Mouse (Mus musculus) stomach, embryonic 14.5 days (tissue): ENCODE results near the gene Ash1l. TPM values are rescaled to one million over a fixed set of nuclear protein-coding genes. Genes with fewer than 3 reads are reported as not detected.
"Not testable (repeated sequence)": the region's sequence is repeated elsewhere in the genome, so short reads cannot be mapped to it uniquely, and the experiment has no call there.

Source experiments
- ATAC-seq: fragments of 200-750 bp; cut with Nextera tagmentation; 2 replicates; pipeline ENCODE4 v1.8.0; 2017; ENCODE audit warnings: low read depth, moderate TSS enrichment; ENCODE audit not compliant: insufficient number of reproducible peaks, insufficient read depth, low FRiP score
- H3K27ac ChIP-seq: fragments of 300-500 bp; sonication (generic); 2 replicates; pipeline ENCODE4 v1.5.1; 2014; ENCODE audit warnings: mild to moderate bottlenecking, low read length, moderate library complexity, mixed read lengths
- H3K27me3 ChIP-seq: fragments of 300-500 bp; sonication (generic); 2 replicates; pipeline ENCODE4 v1.6.1; 2014; ENCODE audit warnings: low read length, control low read depth, mixed read lengths; ENCODE audit not compliant: control insufficient read depth, insufficient read depth
- H3K36me3 ChIP-seq: fragments of 300-500 bp; sonication (generic); 2 replicates; pipeline ENCODE4 v1.6.1; 2014; ENCODE audit warnings: mild to moderate bottlenecking, control low read depth, low read length, moderate library complexity, mixed read lengths; ENCODE audit not compliant: control insufficient read depth, insufficient read depth
- H3K4me1 ChIP-seq: fragments of 300-500 bp; sonication (generic); 2 replicates; pipeline ENCODE4 v1.6.1; 2014; ENCODE audit warnings: low read length, control low read depth, mixed read lengths; ENCODE audit not compliant: control insufficient read depth, insufficient read depth
- H3K4me2 ChIP-seq: fragments of 300-500 bp; sonication (generic); replicated peaks from 2 replicates; pipeline ENCODE4 v1.6.1; 2014; ENCODE audit warnings: low read depth, low read length, control low read depth
- H3K4me3 ChIP-seq: fragments of 300-500 bp; sonication (generic); 2 replicates; pipeline ENCODE4 v1.5.1; 2014; ENCODE audit warnings: low read depth, low read length, control low read depth
- H3K9ac ChIP-seq: fragments of 300-500 bp; sonication (generic); replicated peaks from 2 replicates; pipeline ENCODE4 v1.6.1; 2014; ENCODE audit warnings: low read depth, mild to moderate bottlenecking, control low read depth, low read length, moderate library complexity, mixed read lengths
- H3K9me3 ChIP-seq: fragments of 300-500 bp; sonication (generic); 2 replicates; pipeline ENCODE4 v1.6.1; 2016; ENCODE audit warnings: low read depth, low read length, control low read depth; ENCODE audit not compliant: control insufficient read depth
- WGBS: fragments of 180-500 bp; shearing (Covaris S2); extraction: QIAGEN DNeasy Blood & Tissue Kit; methylation state at CpG from one replicate; pipeline ENCODE4 v1.1.7; 2014; 5-methylcytosine and 5-hydroxymethylcytosine counted together
- polyA plus RNA-seq: library from polyadenylated mRNA; unstranded; fragments of >200 nt; fragmentation: Nextera tagmentation; extraction: Ambion mirVana; gene quantifications from 2 replicates; pipeline ENCODE4 v1.2.1, GENCODE M21; 2014

Gene Ash1l
- polyA plus RNA-seq, 1 experiment from 2014 or later = 31.4 TPM

DNA sequence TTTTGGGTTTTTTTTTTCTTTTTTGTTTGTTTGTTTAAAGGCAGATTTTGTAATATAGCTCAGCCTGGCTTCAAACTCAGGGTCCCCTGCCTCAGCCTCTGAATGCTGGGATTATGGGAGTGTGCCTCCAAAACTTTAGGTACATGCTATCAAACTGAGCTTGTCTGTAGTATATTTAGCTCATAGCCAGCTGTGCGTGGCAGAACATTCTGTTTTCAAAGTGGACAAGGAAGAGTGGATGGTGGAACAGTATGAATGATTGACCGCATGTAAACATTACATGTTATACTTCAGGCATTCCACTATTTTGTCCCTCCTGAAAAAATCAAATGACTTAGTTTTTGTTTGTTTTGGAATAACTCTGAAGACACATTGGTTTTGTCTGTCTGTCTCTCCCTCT is 42.4 kb downstream of the Ash1l start:
- Histone ChIP-seq H3K27me3 (no peaks in the 10 kb centered on the region), H3K27ac (no peak overlapping the region), H3K36me3 (peaks cover 4% of the 10 kb centered on the region; the same call in 1 of the 2 replicates), H3K4me2 (no peak overlapping the region), H3K4me1 (no peaks in the 10 kb centered on the region), H3K9ac (no peak overlapping the region), H3K9me3 (no peaks in the 10 kb centered on the region), H3K4me3 (no peak overlapping the region)
- no peak for ATAC-seq
- 78% methylated on average over 2 of the region's 2 CpGs for WGBS

DNA sequence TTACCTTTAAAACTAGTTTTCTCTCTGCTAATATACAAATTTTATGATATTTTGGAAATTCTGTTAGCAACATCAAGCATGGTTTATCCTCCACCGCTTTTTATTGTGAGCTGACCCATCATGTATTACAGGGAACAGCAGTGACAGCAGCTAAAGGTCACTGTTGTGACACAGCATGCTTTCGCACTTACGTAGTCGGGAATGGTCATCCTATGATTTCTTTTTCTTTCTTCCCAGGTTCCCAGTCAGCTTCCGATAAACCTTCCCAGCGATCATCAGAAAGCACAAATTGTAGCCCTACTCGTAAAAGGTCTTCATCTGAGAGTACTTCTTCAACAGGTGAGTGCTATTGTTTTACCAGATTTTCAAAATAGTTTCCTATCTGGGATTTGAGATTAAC is 51.1 kb downstream of the Ash1l start:
- Histone ChIP-seq H3K4me3 (no peak overlapping the region), H3K4me1 (no peaks in the 10 kb centered on the region), H3K9ac (no peak overlapping the region), H3K27ac (no peak overlapping the region), H3K27me3 (no peaks in the 10 kb centered on the region), H3K4me2 (no peak overlapping the region), H3K9me3 (no peaks in the 10 kb centered on the region), H3K36me3 (peaks cover 40% of the 10 kb centered on the region)
- 91% methylated on average over 7 of the region's 7 CpGs for WGBS
- no peak for ATAC-seq

DNA sequence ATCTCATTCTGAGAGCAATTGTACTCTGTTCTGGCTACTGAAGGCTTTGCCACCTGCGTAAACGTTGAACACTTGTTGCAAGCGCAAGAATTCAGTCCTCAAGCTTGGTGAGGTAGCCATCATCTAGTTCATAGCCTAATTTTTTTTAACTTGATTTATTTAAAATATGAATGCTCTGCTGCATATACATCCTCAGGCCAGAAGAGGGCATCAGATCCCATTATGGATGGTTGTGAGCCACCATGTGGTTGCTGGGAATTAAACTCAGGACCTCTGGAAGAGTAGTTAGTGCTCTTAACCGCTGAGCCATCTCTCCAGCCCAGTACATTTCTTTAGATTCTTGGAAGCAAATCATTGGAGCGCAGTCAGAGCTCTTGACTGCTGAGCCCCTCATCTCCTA is 80.5 kb downstream of the Ash1l start:
- not testable (repeated sequence) for H3K9me3 ChIP-seq, H3K27me3 ChIP-seq, ATAC-seq, H3K9ac ChIP-seq, H3K4me3 ChIP-seq, H3K4me1 ChIP-seq, H3K4me2 ChIP-seq, H3K27ac ChIP-seq
- WGBS = 93% methylated on average over 5 of the region's 5 CpGs
- H3K36me3 ChIP-seq = peaks cover 54% of the 10 kb centered on the region

DNA sequence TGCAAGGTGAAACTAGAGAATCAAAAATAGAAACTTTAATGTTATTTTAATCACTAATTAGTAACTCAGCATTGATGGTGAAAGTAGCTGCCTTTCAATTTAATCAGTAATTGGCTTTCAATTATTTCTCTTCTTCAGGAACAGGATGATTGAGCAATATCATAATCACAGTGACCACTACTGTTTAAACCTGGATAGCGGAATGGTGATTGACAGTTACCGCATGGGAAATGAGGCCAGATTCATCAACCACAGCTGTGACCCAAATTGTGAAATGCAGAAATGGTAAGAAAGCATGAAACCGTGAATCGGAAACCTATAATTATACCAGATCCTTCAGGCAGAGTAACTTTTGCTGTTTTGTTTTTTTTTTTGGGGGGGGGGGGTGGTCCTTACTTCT is 92.9 kb downstream of the Ash1l start:
- H3K4me1 ChIP-seq = no peaks in the 10 kb centered on the region
- H3K27me3 ChIP-seq = no peaks in the 10 kb centered on the region
- 97% methylated on average over 4 of the region's 4 CpGs for WGBS
- no peak overlapping the region for H3K9ac ChIP-seq
- peaks cover 61% of the 10 kb centered on the region for H3K36me3 ChIP-seq
- no peak for ATAC-seq
- no peak overlapping the region for H3K4me2 ChIP-seq
- no peak overlapping the region for H3K4me3 ChIP-seq
- no peaks in the 10 kb centered on the region for H3K9me3 ChIP-seq
- no peak overlapping the region for H3K27ac ChIP-seq

- no peak overlapping the region for H3K4me3 ChIP-seq
- WGBS = 95% methylated on average over 9 of the region's 9 CpGs
- H3K4me2 ChIP-seq = no peak overlapping the region
- no peaks in the 10 kb centered on the region for H3K27me3 ChIP-seq
- no peak overlapping the region for H3K27ac ChIP-seq
- peaks cover 71% of the 10 kb centered on the region for H3K36me3 ChIP-seq
- H3K4me1 ChIP-seq = no peaks in the 10 kb centered on the region
- no peak overlapping the region for H3K9ac ChIP-seq
- no peak for ATAC-seq
- no peaks in the 10 kb centered on the region for H3K9me3 ChIP-seq
These were observed 107.9 kb downstream of the Ash1l start for GRCm38 (mm10) chr3:89058361-89058760.

GRCm38 (mm10) chr3:89058783-89059182 is 108.4 kb downstream of the Ash1l start:
- Histone ChIP-seq H3K27me3 (no peaks in the 10 kb centered on the region), H3K27ac (no peak overlapping the region), H3K4me3 (no peak overlapping the region), H3K9ac (no peak overlapping the region), H3K36me3 (peaks cover 73% of the 10 kb centered on the region), H3K9me3 (no peaks in the 10 kb centered on the region), H3K4me1 (no peaks in the 10 kb centered on the region), H3K4me2 (no peak overlapping the region)
- 92% methylated on average over 3 of the region's 3 CpGs for WGBS
- ATAC-seq = no peak

DNA sequence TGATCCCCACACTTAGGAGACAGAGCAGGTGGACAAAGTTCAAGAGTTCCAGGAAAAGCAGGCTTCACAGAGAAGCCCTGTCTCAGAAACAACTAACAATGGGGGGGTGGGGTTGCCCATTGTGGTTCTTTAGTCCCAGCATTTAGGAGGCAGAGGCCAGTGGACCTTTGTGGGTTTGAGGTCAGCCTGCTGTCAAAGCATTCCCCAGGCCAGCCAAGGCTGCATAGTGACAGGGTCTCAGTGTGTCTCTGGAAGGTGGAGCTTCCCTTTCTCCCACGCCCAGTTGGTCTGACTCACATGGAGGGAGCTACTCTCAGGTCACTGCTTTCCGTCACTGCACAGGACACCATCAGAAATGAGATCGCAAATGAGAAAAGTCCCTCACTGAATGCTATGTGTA is 111.3 kb downstream of the Ash1l start:
- peaks cover 82% of the 10 kb centered on the region for H3K36me3 ChIP-seq
- WGBS = 83% methylated on average over 3 of the region's 3 CpGs
- H3K27ac ChIP-seq = no peak overlapping the region
- H3K9me3 ChIP-seq = no peaks in the 10 kb centered on the region
- ATAC-seq = no peak
- no peak overlapping the region for H3K4me2 ChIP-seq
- H3K4me1 ChIP-seq = no peaks in the 10 kb centered on the region
- no peaks in the 10 kb centered on the region for H3K27me3 ChIP-seq
- no peak overlapping the region for H3K4me3 ChIP-seq
- H3K9ac ChIP-seq = no peak overlapping the region

DNA sequence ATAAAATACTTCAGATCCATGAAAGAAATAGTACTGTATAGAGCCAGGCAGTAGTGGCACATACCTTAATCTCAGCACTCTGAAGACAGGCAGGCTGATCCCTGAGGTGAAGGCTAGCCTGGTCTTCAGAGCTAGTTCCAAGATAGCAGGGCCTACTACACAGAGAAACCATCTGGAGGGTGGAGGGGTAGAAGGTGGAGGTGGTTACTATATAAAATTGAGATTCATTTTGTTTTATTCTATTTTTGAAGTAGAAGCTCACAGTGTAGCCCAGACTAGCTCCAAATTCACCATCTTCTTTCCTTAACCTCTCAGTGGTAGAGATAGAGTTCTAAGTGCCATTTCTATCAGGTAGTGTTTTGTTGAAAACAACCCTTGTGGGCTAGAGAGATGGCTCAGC is 116.8 kb downstream of the Ash1l start:
- Histone ChIP-seq H3K9me3 (no peaks in the 10 kb centered on the region), H3K36me3 (peaks cover 89% of the 10 kb centered on the region), H3K4me2 (no peak overlapping the region)

DNA sequence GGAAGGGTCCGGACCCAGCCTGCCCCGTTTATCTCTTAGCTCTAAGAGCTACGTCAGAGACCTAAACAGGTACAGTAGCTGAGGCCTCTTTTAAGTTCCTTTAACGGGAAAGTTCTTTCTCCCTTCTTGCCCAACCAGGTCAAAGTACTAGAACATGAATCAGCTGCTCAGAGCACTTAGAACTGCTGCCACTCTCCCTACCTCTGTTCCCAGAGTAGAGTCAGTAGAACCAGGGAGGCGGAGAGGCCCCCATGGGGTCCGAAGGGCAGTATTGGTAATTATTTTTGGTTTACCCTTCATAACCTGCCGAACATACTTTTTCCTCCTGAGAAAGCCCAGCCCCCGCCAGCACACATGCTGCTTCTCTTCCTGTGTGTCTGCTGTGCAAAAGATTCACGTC is 127.0 kb downstream of the Ash1l start:
- no peaks in the 10 kb centered on the region for H3K9me3 ChIP-seq
- H3K4me2 ChIP-seq = no peak overlapping the region
- H3K27me3 ChIP-seq = no peaks in the 10 kb centered on the region
- no peaks in the 10 kb centered on the region for H3K4me1 ChIP-seq
- no peak overlapping the region for H3K4me3 ChIP-seq
- H3K9ac ChIP-seq = no peak overlapping the region
- peaks cover 57% of the 10 kb centered on the region for H3K36me3 ChIP-seq
- 90% methylated on average over 9 of the region's 9 CpGs for WGBS
- no peak overlapping the region for H3K27ac ChIP-seq
- ATAC-seq = no peak

More for the DNA sequence above, 116.8 kb downstream of the Ash1l start:
- Histone ChIP-seq H3K4me1 (no peaks in the 10 kb centered on the region), H3K27me3 (no peaks in the 10 kb centered on the region), H3K4me3 (no peak overlapping the region), H3K27ac (no peak overlapping the region), H3K9ac (no peak overlapping the region)
- ATAC-seq = no peak
